Comparison of ENCODE assay signal across 8 mouse cellular contexts in the genomic region with DNA sequence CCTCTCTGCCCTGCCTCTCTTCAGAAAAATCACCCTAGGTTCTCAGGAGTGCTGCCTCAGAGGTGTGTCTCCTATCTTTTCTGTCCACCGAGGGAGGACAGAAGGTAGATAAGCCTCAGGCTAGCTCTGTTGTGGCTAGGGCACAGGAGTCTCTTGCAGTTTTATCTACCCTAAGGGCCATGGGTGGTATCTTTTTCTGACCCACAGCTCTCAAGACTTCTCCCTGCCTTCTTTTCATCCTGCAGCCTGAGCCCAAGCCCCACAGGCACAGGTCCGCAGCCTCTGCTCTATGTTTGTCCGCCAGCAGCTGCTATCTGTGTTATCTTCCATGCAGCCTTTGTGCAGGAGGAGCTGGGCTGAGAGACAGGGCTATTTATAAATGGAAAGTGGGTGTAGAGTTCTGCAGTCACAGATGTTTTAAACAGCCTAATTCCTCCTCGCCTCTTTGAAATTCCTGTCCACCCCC. TPM values are rescaled to one million over a fixed set of nuclear protein-coding genes. Genes with fewer than 3 reads are reported as not detected.
DNase-seq lines count a peak whose midpoint lies in the region; ATAC-seq and TF ChIP-seq lines count a peak whose summit lies in the region.

No protein-coding gene starts in this region.

- H3K4me1 ChIP-seq in hindbrain, embryonic 10.5 days (replicated peaks) = no peaks in the 10 kb centered on the region
- no peaks in the 10 kb centered on the region for H3K4me1 ChIP-seq in hindbrain, postnatal 0 days (ENCODE audit: insufficient read depth, low read length)

- peaks cover 39% of the 10 kb centered on the region for H3K36me3 ChIP-seq in hindbrain, embryonic 10.5 days
- peaks cover 9% of the 10 kb centered on the region for H3K36me3 ChIP-seq in hindbrain, postnatal 0 days (ENCODE audit: insufficient read depth, low read length)

- 57% methylated on average over 4 of the region's 4 CpGs for WGBS in hindbrain, embryonic 10.5 days
- 47% methylated on average over 4 of the region's 4 CpGs for WGBS in hindbrain, postnatal 0 days

- H3K27me3 ChIP-seq in hindbrain, embryonic 10.5 days (ENCODE audit: insufficient read depth, poor library complexity, severe bottlenecking) = no peaks in the 10 kb centered on the region
- no peaks in the 10 kb centered on the region for H3K27me3 ChIP-seq in hindbrain, postnatal 0 days (ENCODE audit: insufficient read depth, low read length)

- no peak for ATAC-seq in hindbrain, postnatal 0 days
- ATAC-seq in erythroid progenitor cell, adult 5-6 weeks (replicated peaks; ENCODE audit: low FRiP score, poor library complexity, severe bottlenecking) = peak; percentile 81

- 0 out of 2 replicates have a peak overlapping the region, but pooled peaks have one; percentile 36 for H3K27ac ChIP-seq in hindbrain, embryonic 10.5 days
- no peak overlapping the region for H3K27ac ChIP-seq in hindbrain, postnatal 0 days

- no peaks in the 10 kb centered on the region for H3K9me3 ChIP-seq in hindbrain, embryonic 10.5 days
- H3K9me3 ChIP-seq in hindbrain, postnatal 0 days (ENCODE audit: low read length) = no peaks in the 10 kb centered on the region

- H3K4me3 ChIP-seq in hindbrain, embryonic 10.5 days = no peak overlapping the region
- H3K4me3 ChIP-seq in hindbrain, postnatal 0 days (ENCODE audit: low read length) = no peak overlapping the region

- DNase-seq in hindbrain, embryonic 10.5 days (ENCODE audit: low spot score) = no peak
- no peak for DNase-seq in hindbrain, postnatal 0 days (ENCODE audit: low spot score)
- DNase-seq in MN1 (ENCODE audit: low spot score) = peak; percentile 34
- DNase-seq in left cerebral cortex, postnatal 36 days (ENCODE audit: low spot score in 2 of 2) = peak; percentile 62 to 67
- DNase-seq in right cerebral cortex, postnatal 14 days = peak; percentile 35
- DNase-seq in cerebellum, adult 9-11 months = no peak
- no peak for DNase-seq in cerebellum, adult 11 months

- TF ChIP-seq CTCF in hindbrain, postnatal 0 days (IDR thresholded peaks at IDR 0.05; ENCODE audit: low read depth) = no peak

- H3K4me2 ChIP-seq in hindbrain, postnatal 0 days (ENCODE audit: low read depth, low read length) = no peak overlapping the region

- H3K9ac ChIP-seq in hindbrain, postnatal 0 days (replicated peaks; ENCODE audit: low read length) = no peak overlapping the region

- intact Hi-C loops in left cerebral cortex, postnatal 36 days (cut with DNase I) = loop anchor here (2.0 to 10.0 kb wide), 2 partner anchors 17 to 95 kb away; no protein-coding TSS in a partner anchor

RNA-seq across cellular contexts. Expression of a gene that starts 15.5 kb away (rescaled TPM):
- polyA plus RNA-seq in hindbrain, embryonic 10.5 days (2016; fragmentation: Nextera tagmentation; extraction: Ambion mirVana) = 2.4 and 9.6 TPM in 2 replicates
- 552 and 661 TPM in 2 replicates for total RNA-seq in hindbrain, postnatal 0 days (2014; rRNA removed)
- 228 and 230 TPM in 2 replicates for polyA plus RNA-seq in hindbrain, postnatal 0 days (2015; fragmentation: Nextera tagmentation; extraction: Ambion mirVana)
- total RNA-seq in erythroid progenitor cell, adult 5-6 weeks (2015; ENCODE audit: low replicate concordance) = not detected in 2 replicates
- not detected in 2 replicates for total RNA-seq in erythroid progenitor cell, adult 5-6 weeks (2017; ENCODE audit: low replicate concordance)
- total RNA-seq in left cerebral cortex, postnatal 36 days (2021) = 100 to 1,000 TPM; 279 to 315 TPM

RNA-seq across cellular contexts. Expression of a gene that starts 23.2 kb away (rescaled TPM):
- 234 and 244 TPM in 2 replicates for polyA plus RNA-seq in hindbrain, embryonic 10.5 days (2016; fragmentation: Nextera tagmentation; extraction: Ambion mirVana)
- 111 and 126 TPM in 2 replicates for total RNA-seq in hindbrain, postnatal 0 days (2014; rRNA removed)
- 202 and 214 TPM in 2 replicates for polyA plus RNA-seq in hindbrain, postnatal 0 days (2015; fragmentation: Nextera tagmentation; extraction: Ambion mirVana)
- 55.3 and 63.1 TPM in 2 replicates for total RNA-seq in erythroid progenitor cell, adult 5-6 weeks (2015; ENCODE audit: low replicate concordance)
- total RNA-seq in erythroid progenitor cell, adult 5-6 weeks (2017; ENCODE audit: low replicate concordance) = 50.0 and 56.9 TPM in 2 replicates
- total RNA-seq in left cerebral cortex, postnatal 36 days (2021) = 100 to 1,000 TPM in 1 of 2 experiments, 10 to 100 TPM in 1; 97.5 to 124 TPM

RNA-seq across cellular contexts. Expression of a gene that starts 34.4 kb away (rescaled TPM):
- 55.9 and 56.8 TPM in 2 replicates for polyA plus RNA-seq in hindbrain, embryonic 10.5 days (2016; fragmentation: Nextera tagmentation; extraction: Ambion mirVana)
- 43.1 and 43.6 TPM in 2 replicates for total RNA-seq in hindbrain, postnatal 0 days (2014; rRNA removed)
- 46.7 and 49.5 TPM in 2 replicates for polyA plus RNA-seq in hindbrain, postnatal 0 days (2015; fragmentation: Nextera tagmentation; extraction: Ambion mirVana)
- total RNA-seq in erythroid progenitor cell, adult 5-6 weeks (2015; ENCODE audit: low replicate concordance) = 9.0 and 11.3 TPM in 2 replicates
- total RNA-seq in erythroid progenitor cell, adult 5-6 weeks (2017; ENCODE audit: low replicate concordance) = 6.2 and 8.1 TPM in 2 replicates
- 10 to 100 TPM; 39.6 to 39.8 TPM for total RNA-seq in left cerebral cortex, postnatal 36 days (2021)

RNA-seq across cellular contexts. Expression of a gene that starts 34.5 kb away (rescaled TPM):
- 189 and 220 TPM in 2 replicates for polyA plus RNA-seq in hindbrain, embryonic 10.5 days (2016; fragmentation: Nextera tagmentation; extraction: Ambion mirVana)
- total RNA-seq in hindbrain, postnatal 0 days (2014; rRNA removed) = 186 TPM in 2 replicates
- 271 and 274 TPM in 2 replicates for polyA plus RNA-seq in hindbrain, postnatal 0 days (2015; fragmentation: Nextera tagmentation; extraction: Ambion mirVana)
- 54.1 and 60.9 TPM in 2 replicates for total RNA-seq in erythroid progenitor cell, adult 5-6 weeks (2015; ENCODE audit: low replicate concordance)
- 19.4 and 20.4 TPM in 2 replicates for total RNA-seq in erythroid progenitor cell, adult 5-6 weeks (2017; ENCODE audit: low replicate concordance)
- total RNA-seq in left cerebral cortex, postnatal 36 days (2021) = 100 to 1,000 TPM; 229 to 240 TPM

Comparison
In these comparisons a context has a peak if more than half of its experiments do, and no peak if none do; other contexts are left out.
1. DNase-seq: peak in MN1 (single experiment), left cerebral cortex, postnatal 36 days (2 of 2) and right cerebral cortex, postnatal 14 days (single experiment); none in hindbrain, embryonic 10.5 days (single experiment), hindbrain, postnatal 0 days (single experiment), cerebellum, adult 9-11 months (single experiment) and cerebellum, adult 11 months (single experiment).
2. RNA of a gene that starts 15.5 kb away (total RNA-seq): 552 to 661 TPM in hindbrain, postnatal 0 days and 279 to 315 TPM in left cerebral cortex, postnatal 36 days; not detected in erythroid progenitor cell, adult 5-6 weeks; every median in the first group is over 100 times any median in the second.